Mouse (Mus musculus): ENCODE measurements around the gene Pgm2l1. TPM values are rescaled to one million over a fixed set of nuclear protein-coding genes. Genes with fewer than 3 reads are reported as not detected.

Gene Pgm2l1
- polyA plus RNA-seq, 1 experiment from 2014 or later, result 1.8 TPM

Other genes starting within 250 kb of the Pgm2l1 start
- gene Rnf169, start 246.9 kb upstream of the Pgm2l1 start, polyA plus RNA-seq (2015; fragmentation: Nextera tagmentation; extraction: Ambion mirVana), result 1.4 and 1.5 TPM in 2 replicates
- not detected in 2 replicates for gene Chrdl2, start 221.2 kb upstream of the Pgm2l1 start, polyA plus RNA-seq (2015; fragmentation: Nextera tagmentation; extraction: Ambion mirVana)
- 36.5 and 37.0 TPM in 2 replicates for gene Pold3, start 105.8 kb upstream of the Pgm2l1 start, polyA plus RNA-seq (2015; fragmentation: Nextera tagmentation; extraction: Ambion mirVana)
- 3.8 TPM in 2 replicates for gene Lipt2, start 68.1 kb upstream of the Pgm2l1 start, polyA plus RNA-seq (2015; fragmentation: Nextera tagmentation; extraction: Ambion mirVana)
- gene Kcne3, start 50.9 kb upstream of the Pgm2l1 start, polyA plus RNA-seq (2015; fragmentation: Nextera tagmentation; extraction: Ambion mirVana), result 1.1 and 1.2 TPM in 2 replicates
- gene P4ha3, start 58.1 kb downstream of the Pgm2l1 start, polyA plus RNA-seq (2015; fragmentation: Nextera tagmentation; extraction: Ambion mirVana), result 0.54 and 0.81 TPM in 2 replicates
- gene C2cd3, start 144.8 kb downstream of the Pgm2l1 start, polyA plus RNA-seq (2015; fragmentation: Nextera tagmentation; extraction: Ambion mirVana), result 8.4 and 9.8 TPM in 2 replicates
- 23.1 and 26.4 TPM in 2 replicates for gene Ppme1, start 144.9 kb downstream of the Pgm2l1 start, polyA plus RNA-seq (2015; fragmentation: Nextera tagmentation; extraction: Ambion mirVana)
- gene Ucp3, start 245.6 kb downstream of the Pgm2l1 start, polyA plus RNA-seq (2015; fragmentation: Nextera tagmentation; extraction: Ambion mirVana), result 0.05 and 0.08 TPM in 2 replicates